Mouse (Mus musculus) T-cell, adult 2 months (primary cell): ENCODE measurements around the gene Txlna.
A peak's percentile ranks its signal among the peaks of the same experiment; 100 is the strongest.

Experiments used
- DNase-seq: peaks from one replicate; pipeline ENCODE4 v3.0.0; 2022; ENCODE audit warnings: low spot score

Gene Txlna

DNA sequence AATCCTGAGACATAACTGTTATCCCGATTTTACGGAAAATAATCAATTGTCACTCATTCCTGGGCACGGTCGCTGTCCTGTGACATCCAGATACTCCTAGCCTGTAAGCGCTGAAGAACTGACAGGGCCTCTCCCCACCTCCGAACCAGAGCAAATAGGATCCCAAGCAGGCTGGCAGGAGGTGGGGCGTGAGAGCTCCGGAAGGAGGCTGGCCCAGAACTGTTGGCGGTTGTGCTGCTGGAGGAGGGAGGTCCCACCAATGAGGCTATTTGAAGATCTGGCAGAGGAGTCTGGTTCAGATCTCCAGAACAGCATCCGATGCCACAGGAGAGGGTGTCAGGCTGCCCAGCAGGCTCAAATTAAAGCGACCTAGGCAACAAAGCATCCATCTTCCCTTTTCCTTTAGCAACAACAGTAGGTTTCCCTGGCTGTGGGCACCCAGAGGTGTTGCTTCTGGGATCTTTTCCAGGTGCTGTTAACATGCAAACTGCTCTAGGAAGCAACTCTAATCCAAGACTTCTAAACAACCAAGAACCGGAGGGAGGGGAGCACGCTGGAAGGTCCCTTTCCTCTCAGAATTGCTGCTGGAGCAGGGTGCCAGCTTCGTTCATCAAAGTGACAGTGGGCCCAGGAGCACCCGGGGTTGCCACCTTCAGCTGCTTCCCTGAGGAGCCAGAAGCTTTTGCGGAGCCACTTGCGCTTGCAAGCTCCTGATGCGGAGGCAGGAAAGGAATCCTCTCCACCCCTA is 16.4 kb downstream of the Txlna start:
- peak; percentile 92 for DNase-seq

GRCm38 (mm10) chr4:129623681-129624091 is 17.2 kb downstream of the Txlna start, which contains the start of gene Ccdc28b:
Gene Ccdc28b (minus strand): TSS chr4:129623947.
- no peak for DNase-seq

DNA sequence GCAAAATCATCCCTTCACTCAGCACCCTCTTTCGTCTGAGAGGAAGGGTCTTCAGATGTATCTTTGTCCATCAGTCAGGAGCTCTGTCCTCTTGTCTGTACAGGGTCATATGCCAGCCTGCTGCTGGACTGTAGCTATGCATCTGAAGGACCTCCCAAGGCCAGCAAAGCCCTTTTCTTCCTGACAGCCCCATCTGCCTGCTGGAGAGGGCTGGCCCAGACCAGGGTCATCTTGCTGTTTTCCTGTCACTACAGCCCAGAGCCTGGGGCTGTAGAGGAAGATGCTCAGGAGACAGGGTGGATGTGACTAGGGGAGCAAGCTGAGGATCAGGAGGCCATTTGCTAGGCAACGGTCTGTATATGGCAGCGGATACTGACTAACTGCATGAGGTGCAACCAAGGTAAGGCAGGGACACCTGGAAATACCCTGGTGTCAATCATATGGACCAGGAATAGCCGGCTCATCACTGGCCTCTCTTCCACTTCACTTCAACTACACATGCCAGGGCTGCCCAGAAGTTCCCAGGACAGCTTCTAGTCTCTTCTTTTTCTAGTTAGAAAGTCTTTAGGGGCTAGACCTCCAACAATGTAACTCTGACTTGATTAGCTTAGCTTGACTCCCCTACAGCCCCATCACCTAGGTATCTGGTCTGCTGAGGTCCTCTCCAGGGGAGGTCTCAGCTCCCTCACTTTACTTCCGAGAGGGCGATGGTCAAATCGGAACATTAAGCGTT is 17.9 kb downstream of the Txlna start:
- DNase-seq, result no peak

GRCm38 (mm10) chr4:129622120-129622802 is 18.6 kb downstream of the Txlna start:
- no peak for DNase-seq

- no peak for DNase-seq
Observed at GRCm38 (mm10) chr4:129621283-129621841, 19.5 kb downstream of the Txlna start.

DNA sequence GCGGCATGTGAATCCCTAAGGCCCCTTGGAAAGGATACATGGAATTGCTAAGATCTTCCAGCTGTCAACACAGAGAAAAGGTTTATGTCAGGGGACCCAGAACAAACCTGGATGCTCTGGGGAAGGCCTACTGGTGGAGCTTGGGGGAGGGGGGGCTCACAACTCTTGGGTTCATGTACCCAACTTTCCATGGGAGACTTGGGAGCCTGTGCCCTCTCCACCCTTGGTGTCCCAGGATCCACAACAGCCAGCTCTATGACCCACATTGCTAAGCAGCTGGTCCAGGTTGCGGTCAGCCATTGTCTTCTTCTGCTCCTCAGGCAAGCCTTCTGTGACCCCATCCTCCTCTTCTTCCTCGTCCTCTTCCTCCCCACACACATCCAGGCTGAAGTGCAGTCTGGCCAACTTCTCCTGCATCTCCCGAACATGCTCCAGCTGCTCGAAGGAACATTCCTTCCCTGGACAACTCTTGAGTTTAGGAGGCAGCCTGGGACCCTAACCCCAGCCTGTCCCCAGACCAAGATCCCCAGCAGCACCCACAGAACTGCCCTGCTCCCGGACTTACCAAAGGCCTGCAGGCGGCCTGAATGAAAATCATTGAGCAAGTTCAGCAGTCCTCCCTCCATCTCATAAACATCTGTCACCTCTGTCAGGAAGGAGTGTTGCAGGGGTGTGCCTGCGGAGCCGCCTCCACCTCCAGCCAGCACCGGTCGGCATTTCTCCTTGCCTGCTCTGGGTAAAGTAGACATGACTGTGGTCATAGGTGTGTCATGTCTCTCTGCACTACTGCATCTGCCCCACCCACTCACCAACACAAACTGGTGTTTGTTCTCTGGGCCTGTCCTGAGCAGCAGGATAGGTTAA is 20.2 kb downstream of the Txlna start:
- DNase-seq, result no peak

DNA sequence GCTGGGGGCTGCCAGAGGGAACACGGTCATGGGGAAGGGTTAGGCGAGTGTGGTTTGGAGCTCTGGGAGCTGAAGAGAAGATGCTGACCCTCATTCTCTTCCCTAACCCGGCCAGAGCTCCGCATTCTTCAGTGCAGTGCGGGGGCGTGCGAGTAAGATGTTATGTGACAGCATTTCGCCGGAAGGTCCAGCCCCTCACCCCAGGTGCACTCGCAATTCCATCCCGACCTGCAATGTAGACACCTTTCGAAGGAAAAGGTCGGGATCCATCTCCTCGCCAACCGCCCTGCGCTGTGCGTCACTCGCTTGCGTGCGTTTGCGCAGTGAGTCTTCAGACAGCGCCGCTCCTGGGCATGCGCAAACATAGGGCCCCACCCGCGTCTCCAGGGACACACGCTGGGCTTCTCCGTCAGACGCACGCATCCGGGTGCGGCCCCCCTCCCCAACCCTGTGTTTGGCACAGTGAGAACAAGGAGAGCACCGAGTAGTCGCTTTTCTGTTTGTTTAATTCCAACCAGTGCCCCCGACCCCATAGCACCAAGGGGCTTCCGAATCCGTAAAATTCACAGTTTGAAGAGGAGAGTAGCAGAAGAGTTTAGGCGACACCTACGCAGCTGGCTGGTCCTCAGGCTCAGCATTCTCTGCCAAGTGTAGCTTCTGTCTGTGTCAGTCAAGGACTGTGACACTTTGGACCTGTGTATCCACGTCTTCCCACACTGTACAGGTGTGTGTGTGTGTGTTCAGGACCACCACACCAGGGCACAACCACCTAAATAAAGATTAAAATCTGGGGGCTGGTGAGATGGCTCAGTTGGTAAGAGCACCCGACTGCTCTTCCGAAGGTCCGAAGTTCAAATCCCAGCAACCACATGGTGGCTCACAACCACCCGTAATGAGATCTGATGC is 21.8 kb downstream of the Txlna start, which contains the start of gene Iqcc:
TSS of gene Iqcc (minus strand) at position 314 of the 906 bp plus-strand sequence.
- DNase-seq, result peak; percentile 95

DNA sequence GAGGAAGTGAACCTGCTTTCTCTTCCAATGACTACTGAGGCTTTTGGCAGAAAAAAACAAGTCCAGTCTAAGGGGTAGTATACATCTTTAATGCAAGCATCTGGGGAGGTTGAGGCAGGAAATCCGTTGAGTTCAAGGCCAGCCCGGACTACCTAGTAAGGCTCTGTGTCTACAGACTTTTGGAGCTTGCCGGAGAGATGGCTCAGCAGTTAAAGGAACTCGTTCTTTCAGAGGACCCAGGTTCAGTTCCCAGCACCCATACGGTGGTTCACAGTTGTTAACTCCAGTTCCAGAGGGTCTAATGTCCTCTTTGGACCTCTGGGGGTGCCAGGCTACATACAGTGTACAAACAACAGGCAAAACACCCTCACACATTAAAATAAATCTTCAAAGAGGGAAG is 22.8 kb downstream of the Txlna start:
- no peak for DNase-seq

DNA sequence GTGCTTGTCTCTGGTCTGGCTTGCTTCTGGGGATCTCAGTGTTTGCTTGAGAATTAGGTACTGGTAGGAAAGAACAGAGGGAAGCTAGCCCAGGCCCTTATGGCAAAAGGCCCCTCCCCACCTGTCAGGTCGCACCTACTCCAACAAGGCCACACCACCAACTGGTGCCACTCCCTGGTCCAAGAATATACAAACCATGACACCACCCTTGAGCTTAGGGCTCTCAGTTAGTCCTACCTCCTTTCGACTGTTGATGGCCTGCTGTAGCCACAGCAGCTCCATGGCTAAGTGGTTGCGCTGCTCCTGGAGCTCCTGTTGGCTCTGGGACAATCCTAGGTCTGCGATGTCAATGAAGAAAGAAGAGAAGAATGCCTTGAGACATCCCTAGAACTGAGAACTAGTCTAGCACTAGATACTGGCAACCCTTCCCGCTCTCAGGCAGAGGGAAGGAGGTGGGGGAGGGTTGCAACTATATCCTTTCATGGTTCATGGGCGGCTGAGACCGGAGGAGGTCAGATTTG is 23.7 kb downstream of the Txlna start:
- no peak for DNase-seq

- DNase-seq, result no peak
Observed at GRCm38 (mm10) chr4:129616631-129617030, 24.2 kb downstream of the Txlna start.

DNA sequence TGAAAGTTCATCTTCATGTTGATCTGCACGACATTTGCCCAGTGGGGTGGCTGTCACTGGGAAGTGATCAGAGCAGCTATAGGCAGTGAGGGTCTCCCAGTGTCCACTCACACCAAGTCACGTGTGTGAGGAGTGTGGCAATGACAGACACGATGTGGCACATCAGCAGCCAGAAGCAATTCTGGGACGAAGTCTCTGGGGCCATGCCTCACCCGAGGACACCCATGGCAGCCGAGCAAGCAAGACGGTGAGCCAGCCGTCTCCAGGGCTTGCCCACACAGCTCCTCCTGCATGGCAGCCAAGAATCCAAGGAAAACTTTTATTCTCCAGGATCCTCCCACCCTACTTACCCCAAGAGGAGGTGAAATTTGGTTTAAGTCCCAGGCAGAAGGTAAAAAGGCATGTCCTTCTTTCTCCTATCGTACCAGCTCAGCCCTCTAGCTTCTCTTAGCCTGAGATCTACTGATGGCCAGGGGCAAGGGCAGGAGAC is 25.0 kb downstream of the Txlna start:
- DNase-seq, result no peak

DNA sequence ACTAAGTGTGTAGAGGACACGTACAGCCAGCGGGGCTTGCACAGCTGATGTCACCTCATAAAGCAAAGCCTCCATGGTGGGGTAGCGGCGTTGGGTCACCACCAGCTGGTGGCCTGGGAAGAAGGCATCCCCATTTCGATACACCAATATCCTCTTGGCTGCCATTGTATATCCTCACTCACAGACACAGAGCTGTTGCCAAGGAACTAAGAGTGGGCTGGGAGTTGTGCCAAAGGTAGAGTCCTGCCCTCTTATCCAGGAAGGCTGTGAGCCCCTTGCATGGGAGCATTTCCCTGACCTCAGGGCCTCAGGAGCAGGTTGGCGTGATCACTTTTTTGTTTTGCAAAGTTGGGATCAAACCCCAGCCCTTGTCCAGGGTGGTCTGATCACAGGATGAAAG is 26.8 kb downstream of the Txlna start, which contains the start of gene Dcdc2b:
TSS of gene Dcdc2b (minus strand) at position 165 of the 400 bp plus-strand sequence.
- no peak for DNase-seq

GRCm38 (mm10) chr4:129610472-129610871 is 30.4 kb downstream of the Txlna start:
- no peak for DNase-seq

GRCm38 (mm10) chr4:129610026-129610425 is 30.8 kb downstream of the Txlna start:
- peak; percentile 51 for DNase-seq

- DNase-seq, result no peak
Observed at GRCm38 (mm10) chr4:129609139-129609631, 31.7 kb downstream of the Txlna start.

- peak; percentile 84 for DNase-seq
Observed at GRCm38 (mm10) chr4:129608426-129609025, 32.3 kb downstream of the Txlna start.

DNA sequence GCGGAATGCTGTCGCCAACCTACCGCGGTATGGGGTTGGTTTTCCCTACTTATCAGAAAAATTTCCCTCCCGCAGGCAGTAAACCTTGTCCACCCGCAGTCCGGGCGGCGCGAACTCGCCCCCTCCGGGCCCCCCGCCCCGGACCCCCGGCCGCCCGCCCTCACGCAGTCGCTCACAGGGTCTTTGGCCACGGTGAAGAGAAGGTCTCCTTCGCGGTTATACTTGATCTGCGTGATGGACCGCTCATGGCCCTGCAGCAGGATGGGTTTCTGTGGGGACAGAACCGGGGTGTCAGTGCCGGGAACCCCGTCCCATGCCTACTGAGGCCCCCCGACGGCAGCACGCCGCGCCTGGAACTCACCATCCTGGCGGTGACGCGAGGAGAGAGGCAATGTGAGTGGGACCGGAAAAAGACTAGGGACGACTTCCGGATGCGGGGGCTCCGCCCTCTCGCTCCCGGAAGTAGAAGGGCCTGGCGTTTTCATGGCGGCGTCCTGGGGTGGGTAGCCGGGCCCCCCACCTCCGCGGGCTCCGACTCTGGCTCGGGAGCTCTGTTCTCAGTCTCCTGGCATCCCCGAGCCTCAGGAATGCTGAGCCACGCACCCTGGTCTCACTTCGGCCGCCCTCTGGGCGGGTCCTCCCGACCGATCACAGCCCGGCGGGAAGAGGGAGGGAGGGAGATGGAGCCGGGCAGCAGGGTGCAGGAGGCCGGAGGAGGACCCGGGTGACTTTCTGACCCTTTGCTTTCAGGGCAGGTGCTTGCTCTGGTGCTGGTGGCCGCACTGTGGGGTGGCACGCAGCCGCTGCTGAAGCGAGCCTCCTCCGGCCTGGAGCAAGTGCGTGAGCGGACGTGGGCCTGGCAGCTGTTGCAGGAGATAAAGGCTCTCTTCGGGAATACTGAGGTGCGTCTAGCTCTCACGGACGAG is 40.4 kb downstream of the Txlna start, which contains the start of the genes Eif3i and Tmem234:
TSS of gene Eif3i (minus strand) at position 416 of the 926 bp plus-strand sequence.
TSS of gene Tmem234 (plus strand) at position 436 of the 926 bp plus-strand sequence.
- peak; percentile 90 for DNase-seq

- DNase-seq, result no peak
Observed at GRCm38 (mm10) chr4:129588865-129589264, 52.0 kb downstream of the Txlna start.
